Mouse (Mus musculus): ENCODE results near the gene Ap2s1. TPM values are rescaled to one million over a fixed set of nuclear protein-coding genes. Genes with fewer than 3 reads are reported as not detected.

Ap2s1 gene
- total RNA-seq, 2 experiments from 2014 or later: 48.5 to 50.9 TPM

- DNase-seq: no peak
- intact Hi-C loops (cut with DNase I): loop anchor here (2.0 kb wide), 1 partner anchor 63 kb away; no protein-coding TSS in a partner anchor
Observed at GRCm38 (mm10) chr7:16745373-16745772, 7.2 kb downstream of the Ap2s1 start.

GRCm38 (mm10) chr7:16746093-16746492 is 7.9 kb downstream of the Ap2s1 start:
- intact Hi-C loops (cut with DNase I): no loop called here

GRCm38 (mm10) chr7:16747656-16748055 is 9.4 kb downstream of the Ap2s1 start:
- intact Hi-C loops (cut with DNase I): no loop called here
- DNase-seq: no peak

More at GRCm38 (mm10) chr7:16746093-16746492, 7.9 kb downstream of the Ap2s1 start:
- DNase-seq: peak in 1 of 2 experiments; percentile 39

- intact Hi-C loops (cut with DNase I): no loop called here
- no peak for DNase-seq
Observed at GRCm38 (mm10) chr7:16752016-16752415, 13.8 kb downstream of the Ap2s1 start.

- intact Hi-C loops (cut with DNase I): no loop called here
- peak in 1 of 2 experiments; percentile 25 for DNase-seq
Observed at GRCm38 (mm10) chr7:16755362-16756017, 17.3 kb downstream of the Ap2s1 start.

GRCm38 (mm10) chr7:16758872-16759574 is 20.8 kb downstream of the Ap2s1 start:
- intact Hi-C loops (cut with DNase I): no loop called here
- no peak for DNase-seq

- DNase-seq: peak; percentile 39 to 63
- intact Hi-C loops (cut with DNase I): loop anchor here (2.0 kb wide), 1 partner anchor 21 kb away; the partner anchor contains the start of gene Slc1a5
Observed at GRCm38 (mm10) chr7:16760292-16760691, 22.1 kb downstream of the Ap2s1 start.

GRCm38 (mm10) chr7:16761005-16761481 is 22.8 kb downstream of the Ap2s1 start:
- intact Hi-C loops (cut with DNase I): loop anchor here (2.0 kb wide), 1 partner anchor 20 kb away; the partner anchor contains the start of gene Slc1a5
- peak; percentile 72 to 83 for DNase-seq

- intact Hi-C loops (cut with DNase I): loop anchor here (2.0 kb wide), 1 partner anchor 19 kb away; the partner anchor contains the start of gene Slc1a5
- DNase-seq: peak in 1 of 2 experiments; percentile 57
Observed at GRCm38 (mm10) chr7:16761630-16762029, 23.4 kb downstream of the Ap2s1 start.

- intact Hi-C loops (cut with DNase I): no loop called here
- peak; percentile 31 to 56 for DNase-seq
Observed at GRCm38 (mm10) chr7:16763463-16764218, 25.4 kb downstream of the Ap2s1 start.

- DNase-seq: no peak
- intact Hi-C loops (cut with DNase I): no loop called here
Observed at GRCm38 (mm10) chr7:16766443-16766842, 28.2 kb downstream of the Ap2s1 start.

- intact Hi-C loops (cut with DNase I): no loop called here
- DNase-seq: no peak
Observed at GRCm38 (mm10) chr7:16775888-16776287, 37.7 kb downstream of the Ap2s1 start.

GRCm38 (mm10) chr7:16780076-16780475 is 41.9 kb downstream of the Ap2s1 start:
- intact Hi-C loops (cut with DNase I): loop anchor here (2.0 kb wide), 1 partner anchor 19 kb away; no protein-coding TSS in a partner anchor

GRCm38 (mm10) chr7:16780825-16781554 is 42.8 kb downstream of the Ap2s1 start, which contains the start of gene Slc1a5:
TSS of gene Slc1a5 (plus strand) at chr7:16781340.
- intact Hi-C loops (cut with DNase I): loop anchor here (2.0 kb wide), 1 partner anchor 20 kb away; no protein-coding TSS in a partner anchor
- peak; percentile 87 to 88 for DNase-seq

More at GRCm38 (mm10) chr7:16780076-16780475, 41.9 kb downstream of the Ap2s1 start:
- DNase-seq: peak in 1 of 2 experiments; percentile 62

- DNase-seq: no peak
- intact Hi-C loops (cut with DNase I): loop anchor here (2.0 kb wide), 1 partner anchor 21 kb away; no protein-coding TSS in a partner anchor
Observed at GRCm38 (mm10) chr7:16781555-16781815, 43.3 kb downstream of the Ap2s1 start.

GRCm38 (mm10) chr7:16781816-16782554 is 43.8 kb downstream of the Ap2s1 start:
- no peak for DNase-seq
- intact Hi-C loops (cut with DNase I): loop anchor here (2.0 kb wide), 1 partner anchor 21 kb away; no protein-coding TSS in a partner anchor

GRCm38 (mm10) chr7:16782555-16783125 is 44.4 kb downstream of the Ap2s1 start:
- intact Hi-C loops (cut with DNase I): no loop called here
- DNase-seq: no peak

- DNase-seq: no peak
- intact Hi-C loops (cut with DNase I): no loop called here
Observed at GRCm38 (mm10) chr7:16783224-16783688, 45.0 kb downstream of the Ap2s1 start.
